Mouse (Mus musculus) kidney, postnatal 0 days (tissue): ENCODE results near the gene Yap1. TPM values are rescaled to one million over a fixed set of nuclear protein-coding genes. Genes with fewer than 3 reads are reported as not detected.

Source experiments
- ATAC-seq: fragments of 200-750 bp; cut with Nextera tagmentation; replicated peaks from 2 replicates; pipeline ENCODE4 v1.8.0; 2017; ENCODE audit warnings: low read depth, moderate number of reproducible peaks, moderate TSS enrichment, moderate library complexity; ENCODE audit not compliant: low FRiP score
- DNase-seq: peaks from one replicate; pipeline ENCODE4 v3.0.0-alpha.2; 2016; ENCODE audit warnings: low spot score
- H3K27ac ChIP-seq: fragments of 300-500 bp; sonication (generic); 2 replicates; pipeline ENCODE4 v1.5.1; 2014; ENCODE audit warnings: mild to moderate bottlenecking
- H3K27me3 ChIP-seq: fragments of 300-500 bp; sonication (generic); 2 replicates; pipeline ENCODE4 v1.6.1; 2014; ENCODE audit warnings: low read length, mixed read lengths; ENCODE audit not compliant: insufficient read depth
- H3K36me3 ChIP-seq: fragments of 300-500 bp; sonication (generic); 2 replicates; pipeline ENCODE4 v1.6.1; 2014; ENCODE audit warnings: low read length, mixed read lengths; ENCODE audit not compliant: insufficient read depth
- H3K4me1 ChIP-seq: fragments of 300-500 bp; sonication (generic); replicated peaks from 2 replicates; pipeline ENCODE4 v1.6.1; 2014; ENCODE audit warnings: antibody characterized with exemption, low read length, mixed read lengths; ENCODE audit not compliant: insufficient read depth
- H3K4me2 ChIP-seq: fragments of 300-500 bp; sonication (generic); 2 replicates; pipeline ENCODE4 v1.6.1; 2014; ENCODE audit warnings: mild to moderate bottlenecking, low read length, moderate library complexity, mixed read lengths
- H3K4me3 ChIP-seq: fragments of 300-500 bp; sonication (generic); replicated peaks from 2 replicates; pipeline ENCODE4 v1.5.1; 2014; ENCODE audit warnings: low read depth, low read length
- H3K9ac ChIP-seq: fragments of 300-500 bp; sonication (generic); 2 replicates; pipeline ENCODE4 v1.6.1; 2014; ENCODE audit warnings: low read depth, low read length
- H3K9me3 ChIP-seq: fragments of 300-500 bp; sonication (generic); replicated peaks from 2 replicates; pipeline ENCODE4 v1.6.1; 2016; ENCODE audit warnings: low read length, inconsistent platforms, mixed read lengths
- CTCF ChIP-seq: IDR thresholded peaks from 2 replicates; pipeline ENCODE4 v1.5.1; 2016; ENCODE audit warnings: antibody characterized with exemption, low read depth, mild to moderate bottlenecking, moderate library complexity
- WGBS: fragments of 180-500 bp; shearing (Covaris S2); extraction: QIAGEN DNeasy Blood & Tissue Kit; methylation state at CpG from one replicate; pipeline ENCODE4 v1.1.7; 2014; 5-methylcytosine and 5-hydroxymethylcytosine counted together
- polyA plus RNA-seq: library from polyadenylated mRNA; unstranded; fragments of >200 nt; fragmentation: Nextera tagmentation; extraction: Ambion mirVana; gene quantifications from 2 replicates; pipeline ENCODE4 v1.2.1, GENCODE M21; 2015

Yap1 gene
- polyA plus RNA-seq, 1 experiment from 2014 or later = 26.5 TPM

DNA sequence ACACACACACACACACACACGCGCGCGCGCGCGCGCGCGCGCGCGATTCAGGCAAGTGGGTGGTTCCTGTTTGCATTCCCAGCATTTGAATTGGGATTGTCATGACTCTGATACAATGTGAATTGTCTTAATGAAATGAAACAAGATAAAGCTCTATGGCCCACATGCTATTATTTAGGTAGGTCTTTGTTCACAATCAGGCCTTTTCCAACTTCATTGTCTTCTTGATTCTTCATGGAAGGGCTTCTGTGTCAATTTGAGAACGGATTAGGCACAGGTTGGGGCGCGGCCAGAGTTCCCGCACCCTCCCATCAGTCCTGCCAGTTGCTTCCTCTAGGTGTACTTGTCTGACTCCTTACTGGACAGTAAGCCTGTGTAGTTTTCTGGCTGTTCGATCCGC lies 90.4 kb downstream of the Yap1 start:
- Histone ChIP-seq H3K27ac (no peak overlapping the region), H3K4me3 (no peak overlapping the region), H3K9ac (no peak overlapping the region), H3K4me2 (peak overlapping the region; percentile 27), H3K27me3 (no peaks in the 10 kb centered on the region), H3K4me1 (no peaks in the 10 kb centered on the region), H3K36me3 (no peaks in the 10 kb centered on the region), H3K9me3 (no peaks in the 10 kb centered on the region)
- 66% methylated on average over 19 of the region's 19 CpGs for WGBS
- DNase-seq (no peak), ATAC-seq (peak; percentile 3; the same call in 1 of the 2 replicates)
- TF ChIP-seq CTCF = no peak

DNA sequence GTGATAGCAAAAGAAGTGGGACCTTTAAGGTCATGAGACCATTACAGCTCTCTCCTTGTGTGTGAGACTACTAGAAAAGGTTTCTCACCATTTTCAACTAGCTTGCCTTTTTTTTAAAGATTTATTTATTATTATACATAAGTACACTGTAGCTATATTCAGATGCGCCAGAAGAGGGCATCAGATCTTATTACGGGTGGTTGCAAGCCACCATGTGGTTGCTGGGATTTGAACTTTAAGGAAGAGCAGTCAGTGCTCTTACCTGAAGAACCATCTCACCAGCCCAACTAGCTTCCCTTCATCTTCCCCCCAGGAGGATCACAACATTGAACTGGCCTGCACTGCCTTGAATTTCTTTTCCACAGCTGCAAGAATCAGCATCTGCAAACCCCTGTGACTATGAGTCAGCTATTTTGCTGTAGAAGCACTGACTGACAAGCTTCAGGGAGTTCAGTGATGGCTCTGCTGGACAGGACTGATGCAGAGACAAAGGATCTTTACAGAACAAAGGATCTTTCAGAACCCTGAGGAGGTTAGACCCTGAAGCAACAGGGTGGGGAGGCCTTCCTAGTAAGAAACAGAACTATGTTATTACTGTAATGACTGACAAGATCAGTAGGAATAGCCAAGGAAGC lies 96.9 kb downstream of the Yap1 start:
- H3K36me3 ChIP-seq = no peaks in the 10 kb centered on the region
- H3K4me1 ChIP-seq = no peaks in the 10 kb centered on the region
- ATAC-seq = no peak
- no peak overlapping the region for H3K4me2 ChIP-seq
- DNase-seq = no peak
- no peaks in the 10 kb centered on the region for H3K9me3 ChIP-seq
- no peak overlapping the region for H3K4me3 ChIP-seq
- WGBS = 96% methylated on average over 2 of the region's 2 CpGs
- no peak overlapping the region for H3K27ac ChIP-seq
- TF ChIP-seq CTCF = peak; percentile 13; the same call in 1 of the 2 replicates
- H3K9ac ChIP-seq = no peak overlapping the region
- no peaks in the 10 kb centered on the region for H3K27me3 ChIP-seq

DNA sequence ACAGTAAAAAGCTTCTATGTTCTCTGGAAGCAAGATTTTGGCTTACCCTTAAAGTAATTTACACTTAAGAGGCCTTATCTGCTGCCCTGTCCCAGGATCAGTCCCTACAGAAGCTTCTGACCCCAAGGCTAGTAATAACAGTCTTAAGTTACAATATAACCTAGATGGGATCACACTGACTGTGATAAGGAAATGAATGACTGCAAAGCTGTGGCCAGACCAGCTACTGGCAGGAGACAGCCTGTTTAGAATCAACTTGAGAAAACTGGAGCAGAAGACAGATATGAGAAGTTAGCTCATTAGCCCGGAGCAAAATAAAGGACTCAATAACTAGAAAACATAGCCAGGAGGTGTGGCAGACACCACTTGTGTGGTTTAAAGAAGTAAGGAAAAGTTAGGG lies 97.8 kb downstream of the Yap1 start:
- TF ChIP-seq CTCF = no peak
- 74% methylated on average over 1 of the region's 1 CpGs for WGBS
- ATAC-seq = no peak

DNA sequence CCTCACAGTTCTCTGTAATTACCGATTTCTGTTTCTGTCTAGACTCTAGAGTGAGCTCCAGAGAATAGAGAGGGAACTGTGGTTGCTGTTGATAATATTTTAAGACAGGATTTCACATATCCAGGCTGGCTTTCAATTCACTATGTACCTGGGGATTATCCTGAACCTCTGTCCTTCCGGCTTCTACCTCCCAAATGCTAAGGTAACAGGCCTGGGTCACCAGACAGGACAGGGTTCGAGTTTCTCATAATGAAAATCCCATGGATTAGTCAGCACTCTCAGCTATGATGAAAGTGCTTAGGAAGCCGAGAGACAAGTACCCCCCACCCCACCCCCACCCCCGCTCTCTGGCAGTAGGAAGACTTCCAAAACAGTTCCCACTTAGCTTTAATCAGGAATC lies 100.6 kb downstream of the Yap1 start:
- Histone ChIP-seq H3K4me3 (no peak overlapping the region), H3K4me1 (no peaks in the 10 kb centered on the region), H3K9ac (no peak overlapping the region), H3K9me3 (no peaks in the 10 kb centered on the region), H3K27ac (no peak overlapping the region), H3K36me3 (no peaks in the 10 kb centered on the region), H3K4me2 (no peak overlapping the region), H3K27me3 (no peaks in the 10 kb centered on the region)
- no peak for TF ChIP-seq CTCF
- WGBS = 71% methylated on average over 5 of the region's 5 CpGs
- DNase-seq (no peak), ATAC-seq (no peak)

More for the DNA sequence above, 97.8 kb downstream of the Yap1 start:
- H3K4me1 ChIP-seq = no peaks in the 10 kb centered on the region
- H3K27ac ChIP-seq = no peak overlapping the region
- no peaks in the 10 kb centered on the region for H3K36me3 ChIP-seq
- DNase-seq = no peak
- no peak overlapping the region for H3K9ac ChIP-seq
- H3K4me2 ChIP-seq = no peak overlapping the region
- no peaks in the 10 kb centered on the region for H3K27me3 ChIP-seq
- H3K9me3 ChIP-seq = no peaks in the 10 kb centered on the region
- H3K4me3 ChIP-seq = no peak overlapping the region

DNA sequence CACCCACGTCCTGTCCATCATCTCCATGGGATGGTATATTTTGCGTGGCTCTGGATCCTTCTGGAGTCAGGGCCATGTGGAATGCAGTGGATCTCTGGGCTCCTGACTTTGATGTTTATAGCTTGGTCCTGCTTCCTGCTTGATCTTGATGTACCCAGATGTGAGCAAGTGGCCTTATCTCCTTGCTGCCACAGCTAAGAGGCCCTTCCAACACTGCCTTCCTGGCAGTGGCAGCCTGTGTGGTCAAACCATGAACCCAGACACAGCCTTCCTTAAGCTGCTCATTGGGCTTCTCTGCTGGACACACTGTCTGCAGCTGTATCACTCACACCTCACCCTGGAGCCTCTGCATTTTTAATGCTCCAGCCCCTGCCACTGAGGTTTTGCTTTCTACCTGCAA lies 101.1 kb downstream of the Yap1 start:
- no peak overlapping the region for H3K4me2 ChIP-seq
- no peaks in the 10 kb centered on the region for H3K4me1 ChIP-seq
- no peak for ATAC-seq
- TF ChIP-seq CTCF = no peak
- no peak overlapping the region for H3K9ac ChIP-seq
- no peak overlapping the region for H3K4me3 ChIP-seq
- no peak for DNase-seq
- 67% methylated on average over 2 of the region's 2 CpGs for WGBS
- no peaks in the 10 kb centered on the region for H3K9me3 ChIP-seq
- H3K27ac ChIP-seq = no peak overlapping the region
- H3K36me3 ChIP-seq = no peaks in the 10 kb centered on the region
- no peaks in the 10 kb centered on the region for H3K27me3 ChIP-seq

DNA sequence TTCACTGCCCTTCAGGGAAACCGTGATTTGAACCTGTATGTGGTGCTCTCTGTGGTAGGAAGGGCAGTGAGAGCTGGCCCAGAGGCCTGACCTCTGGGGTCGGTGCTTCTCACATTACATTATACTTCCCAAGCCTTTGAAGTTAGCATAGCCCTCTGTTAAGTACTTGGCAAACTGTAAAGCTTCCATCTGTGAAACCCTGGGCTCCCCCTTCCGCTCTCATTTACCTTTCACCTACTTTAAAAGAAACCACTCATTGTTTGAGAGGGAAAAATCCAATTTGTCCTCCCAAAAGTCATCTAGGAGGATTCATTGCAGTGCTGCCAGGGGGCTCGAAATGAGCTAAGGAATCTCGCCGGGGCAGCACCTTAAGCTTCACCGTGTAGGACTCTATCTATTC lies 102.1 kb downstream of the Yap1 start:
- H3K4me2 ChIP-seq = no peak overlapping the region
- TF ChIP-seq CTCF = no peak
- H3K9me3 ChIP-seq = no peaks in the 10 kb centered on the region
- no peak overlapping the region for H3K9ac ChIP-seq
- WGBS = 17% methylated on average over 7 of the region's 7 CpGs
- H3K4me1 ChIP-seq = no peaks in the 10 kb centered on the region
- no peak overlapping the region for H3K4me3 ChIP-seq
- peak; percentile 80 for ATAC-seq
- peak; percentile 68 for DNase-seq
- H3K36me3 ChIP-seq = no peaks in the 10 kb centered on the region
- H3K27me3 ChIP-seq = no peaks in the 10 kb centered on the region
- H3K27ac ChIP-seq = no peak overlapping the region

DNA sequence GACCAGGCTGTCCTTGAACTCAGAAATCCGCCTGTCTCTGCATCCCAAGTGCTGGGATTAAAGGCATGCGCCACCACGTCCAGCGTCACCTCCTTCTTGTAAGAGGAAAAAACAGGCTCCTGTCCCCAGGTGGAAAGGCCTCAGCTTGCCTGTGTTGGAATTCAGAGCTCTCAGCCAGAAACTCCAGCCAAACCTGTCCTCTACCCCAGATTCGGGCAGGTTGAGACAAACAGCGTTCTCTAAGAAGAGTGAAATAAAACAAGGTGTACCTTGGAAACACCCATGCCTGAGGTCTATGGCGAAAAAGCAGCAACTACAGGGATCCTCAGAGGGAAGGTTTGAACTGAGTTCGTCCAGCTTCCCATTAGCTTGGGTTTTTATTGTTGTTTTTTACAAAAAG lies 103.4 kb downstream of the Yap1 start:
- ATAC-seq (no peak), DNase-seq (no peak)
- no peaks in the 10 kb centered on the region for H3K27me3 ChIP-seq
- no peak overlapping the region for H3K4me2 ChIP-seq
- H3K27ac ChIP-seq = no peak overlapping the region
- 90% methylated on average over 8 of the region's 8 CpGs for WGBS
- no peak overlapping the region for H3K4me3 ChIP-seq
- TF ChIP-seq CTCF = no peak
- no peaks in the 10 kb centered on the region for H3K9me3 ChIP-seq
- H3K36me3 ChIP-seq = no peaks in the 10 kb centered on the region
- H3K4me1 ChIP-seq = no peaks in the 10 kb centered on the region
- no peak overlapping the region for H3K9ac ChIP-seq
